Mouse (Mus musculus) induced T-regulatory cell, adult 2 months (primary cell): ENCODE measurements around the gene Alox12b.

Source experiments
- DNase-seq: peaks from one replicate; pipeline ENCODE4 v3.0.0-alpha.2; 2012; ENCODE audit warnings: low read depth

Gene Alox12b

DNA sequence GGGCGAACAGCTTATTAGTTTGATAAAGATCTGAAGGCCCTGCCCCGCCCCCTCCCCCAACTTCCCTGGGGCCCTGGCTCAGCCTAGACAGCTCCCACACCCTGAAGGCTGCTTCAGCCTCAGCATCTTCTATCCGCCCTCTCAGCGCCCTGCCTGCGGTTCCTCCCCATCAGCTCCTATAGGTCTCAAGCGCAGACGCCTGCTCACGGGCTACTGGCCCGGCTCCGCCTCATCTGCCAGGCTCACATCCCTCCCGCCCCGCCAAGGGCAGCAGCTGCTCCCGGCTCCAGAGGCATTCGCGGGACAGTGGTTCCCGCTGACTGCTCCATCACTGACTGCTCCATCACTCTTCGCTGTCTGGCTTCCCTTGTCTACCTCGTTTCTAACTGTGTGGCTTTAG lies at the start of gene Alox12b:
Alox12b (plus strand) TSS at position 190 of the 400 bp plus-strand sequence.
- no peak for DNase-seq

GRCm38 (mm10) chr11:69107676-69108075 lies 49.1 kb upstream of the Alox12b start:
- no peak for DNase-seq

- DNase-seq, result no peak
Measured at GRCm38 (mm10) chr11:69108223-69108622, 48.6 kb upstream of the Alox12b start.

DNA sequence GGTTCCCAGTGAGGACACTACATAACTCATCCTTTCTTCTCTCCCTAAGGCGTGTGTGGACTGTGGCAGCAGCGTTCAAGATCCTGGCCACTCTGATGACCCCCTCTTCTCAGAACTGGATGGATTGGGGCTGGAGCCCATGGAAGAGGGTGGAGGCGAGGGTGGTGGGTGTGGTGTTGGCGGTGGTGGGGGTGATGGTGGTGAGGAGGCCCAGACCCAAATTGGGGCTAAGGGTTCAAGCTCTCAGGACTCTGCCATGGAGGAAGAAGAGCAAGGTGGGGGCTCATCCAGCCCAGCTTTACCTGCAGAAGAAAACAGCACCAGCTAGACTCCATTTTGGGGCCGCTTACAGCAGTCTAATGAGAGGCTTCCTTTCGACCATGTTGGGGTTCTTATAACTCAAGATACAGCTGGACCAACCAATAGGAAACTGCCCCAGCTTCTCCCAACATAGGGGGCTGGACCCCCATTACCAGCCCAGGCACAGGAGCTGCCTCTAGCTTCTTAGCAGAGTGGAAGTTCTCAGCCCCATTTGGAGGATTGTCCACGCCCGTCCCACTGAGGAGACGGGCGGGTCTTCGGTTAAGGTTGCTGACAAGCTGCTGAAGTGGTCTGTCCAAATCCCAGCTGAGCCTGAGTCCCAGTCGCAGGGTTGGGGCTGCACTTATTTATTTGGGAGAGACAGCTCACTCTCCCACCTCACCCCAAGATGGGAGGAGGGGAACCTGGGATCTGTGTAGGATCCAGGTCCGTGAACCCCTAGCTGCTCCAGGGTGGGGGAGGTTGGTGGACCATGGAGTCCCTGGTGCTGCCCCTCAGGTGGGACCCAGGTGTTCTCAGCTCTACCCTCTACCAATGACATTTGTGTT lies 47.5 kb upstream of the Alox12b start:
- DNase-seq, result no peak

GRCm38 (mm10) chr11:69110319-69111046 lies 46.3 kb upstream of the Alox12b start:
- peak; percentile 86 for DNase-seq

DNA sequence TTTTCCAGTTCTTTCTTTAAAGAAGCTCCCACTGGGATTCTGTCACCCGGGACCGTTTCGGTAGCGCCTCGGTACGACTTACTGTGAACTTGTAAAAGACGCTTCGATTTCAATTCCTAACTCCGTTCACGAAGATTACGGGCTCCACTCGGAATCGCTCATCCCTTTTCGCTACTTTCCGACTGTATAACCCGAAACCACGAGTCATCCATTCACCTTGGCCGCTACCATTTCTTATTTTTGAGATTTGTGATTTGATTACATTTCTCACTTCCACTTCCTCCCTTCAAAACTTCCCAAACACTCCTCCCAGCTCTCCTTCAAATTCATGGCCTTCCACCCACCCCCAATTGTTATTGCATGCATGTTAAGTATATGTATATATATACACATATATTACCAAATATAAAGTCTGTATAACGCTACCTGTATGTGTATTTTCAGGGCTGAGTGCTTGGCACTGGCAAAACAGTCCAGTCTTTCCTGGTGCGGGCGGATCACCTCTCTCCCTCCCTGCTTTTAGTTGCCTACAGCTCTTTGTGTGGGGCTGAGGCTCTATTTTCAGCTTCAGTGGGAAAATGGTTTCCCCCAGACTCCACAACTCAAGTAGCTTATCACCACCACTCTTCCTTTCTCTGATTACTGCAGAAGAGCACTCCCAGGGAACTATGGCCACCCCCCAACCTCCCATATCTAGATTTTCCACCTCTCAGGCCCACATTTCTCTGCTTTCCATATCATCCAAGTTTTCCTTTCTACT lies 45.6 kb upstream of the Alox12b start:
- DNase-seq, result no peak

DNA sequence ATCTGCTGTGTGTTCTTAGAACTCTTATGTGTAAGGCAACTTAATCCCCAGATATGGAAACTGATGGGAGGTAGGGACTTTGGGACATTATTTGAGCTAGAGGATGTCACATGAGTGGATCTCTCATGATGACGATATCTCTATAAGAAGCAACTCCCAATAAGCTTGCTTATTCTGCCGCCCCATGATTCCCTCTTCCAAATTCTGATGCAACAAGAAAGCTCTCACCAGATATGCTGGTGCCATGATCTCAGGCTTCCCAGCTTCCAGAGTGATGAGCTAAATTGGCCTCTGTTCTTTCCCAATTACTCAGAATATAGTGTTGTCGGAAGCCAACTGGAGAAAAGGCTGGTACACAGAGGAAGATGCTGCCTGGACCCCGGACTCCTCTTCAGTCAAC lies 44.9 kb upstream of the Alox12b start:
- DNase-seq, result no peak

DNA sequence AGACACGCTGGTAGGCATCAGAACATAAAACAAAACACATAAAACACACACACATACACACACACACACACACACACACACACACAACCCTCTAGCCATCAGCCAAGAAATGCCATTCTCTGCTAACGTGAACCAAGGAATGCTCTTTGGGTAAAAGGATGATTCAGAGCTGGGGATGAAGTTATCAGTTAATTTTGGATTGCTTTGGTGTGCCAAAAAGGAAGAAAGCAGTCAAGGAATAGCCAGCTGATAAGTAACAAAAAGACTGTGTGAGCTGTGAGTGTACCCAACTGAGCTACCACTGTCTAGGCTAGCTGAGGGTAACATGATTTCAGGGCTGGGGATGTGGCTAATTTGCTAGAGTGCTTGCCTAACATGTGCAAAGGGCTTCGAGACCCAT lies 42.8 kb upstream of the Alox12b start:
- DNase-seq, result no peak

GRCm38 (mm10) chr11:69114621-69115020 lies 42.2 kb upstream of the Alox12b start:
- DNase-seq, result no peak

DNA sequence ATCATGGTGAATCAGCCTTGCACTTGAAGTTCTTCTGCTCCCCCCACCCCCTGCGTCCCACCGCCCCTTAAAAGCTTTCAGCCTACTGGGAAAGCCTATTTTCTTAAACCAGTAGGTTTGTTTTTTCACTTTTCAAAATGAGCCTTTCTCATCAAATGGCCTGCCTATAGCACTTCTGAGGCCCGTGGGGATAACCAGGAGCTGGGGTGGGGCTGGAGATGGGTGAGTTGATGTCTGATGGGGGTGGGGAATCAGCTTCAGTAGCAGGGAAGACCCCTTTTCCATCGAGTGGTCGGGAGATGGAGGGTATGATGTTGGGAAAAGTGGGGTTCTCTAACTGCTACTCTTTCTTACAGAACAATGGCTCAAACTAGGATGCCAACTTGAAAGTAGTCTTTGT lies 39.9 kb upstream of the Alox12b start:
- no peak for DNase-seq

DNA sequence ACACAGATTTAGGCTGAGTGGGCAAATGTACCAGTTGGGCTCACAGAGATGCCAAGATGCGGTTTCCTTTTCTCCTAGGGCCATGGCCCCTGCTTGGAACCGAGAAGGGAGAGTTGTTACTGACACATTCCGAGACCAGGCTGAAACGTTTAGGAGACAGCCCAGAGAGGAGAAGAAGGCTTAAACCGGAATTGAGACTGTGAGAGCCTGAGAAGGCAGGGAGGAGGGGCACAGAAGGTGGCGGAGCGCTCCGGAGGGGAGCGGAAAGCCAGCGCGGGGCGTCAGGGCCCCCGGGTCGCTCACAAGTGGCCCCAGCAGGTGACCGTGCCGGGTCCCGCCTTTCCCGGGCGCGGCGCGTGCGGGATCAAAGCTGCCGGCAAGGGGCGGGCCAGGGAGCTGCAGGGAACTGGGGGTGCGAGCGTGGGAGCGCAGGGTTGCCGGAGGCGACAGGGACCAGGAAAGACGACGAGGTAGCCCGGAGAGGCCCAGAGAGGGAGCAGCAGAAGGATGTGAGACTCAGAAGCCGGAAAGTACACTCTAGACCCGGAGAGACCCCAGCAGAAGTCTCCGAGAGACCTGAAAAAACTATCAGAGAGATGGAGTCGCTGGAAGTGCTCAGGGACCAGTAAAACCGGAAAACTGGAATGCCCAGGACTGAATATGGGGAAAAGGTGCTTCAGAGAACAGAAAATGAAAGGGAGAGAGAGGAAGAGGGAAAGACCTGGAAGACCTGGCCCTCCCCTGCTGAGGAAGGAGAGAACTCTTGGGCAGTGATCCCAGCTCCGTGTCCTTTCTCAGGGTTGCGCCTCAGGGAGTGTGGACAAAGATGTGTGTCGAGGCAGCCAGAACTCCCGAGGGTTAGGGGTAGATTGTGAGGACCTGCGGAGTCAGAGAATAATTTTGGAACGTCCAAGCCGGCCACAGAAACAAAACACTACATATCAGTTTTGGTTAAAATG lies 38.8 kb upstream of the Alox12b start:
- peak; percentile 80 for DNase-seq

DNA sequence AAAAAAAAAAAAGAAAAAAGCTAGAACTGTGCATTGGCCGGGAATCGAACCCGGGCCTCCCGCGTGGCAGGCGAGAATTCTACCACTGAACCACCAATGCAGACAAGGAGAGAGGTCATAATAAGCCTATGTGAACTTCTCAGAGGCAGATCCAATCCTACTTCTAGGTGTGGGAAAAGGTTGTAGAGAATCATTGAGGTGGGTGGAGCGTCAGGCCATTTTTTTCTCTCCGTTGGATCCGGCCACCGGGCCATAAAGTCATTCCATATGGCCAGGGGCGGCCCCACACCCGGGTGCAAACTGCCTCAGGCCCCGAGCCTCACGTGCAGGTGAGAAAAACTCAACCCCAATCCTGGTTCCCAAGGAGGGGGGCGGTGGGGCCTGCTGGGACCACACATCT lies 38.0 kb upstream of the Alox12b start:
- peak; percentile 93 for DNase-seq

- no peak for DNase-seq
Measured at GRCm38 (mm10) chr11:69119446-69120155, 37.2 kb upstream of the Alox12b start.

DNA sequence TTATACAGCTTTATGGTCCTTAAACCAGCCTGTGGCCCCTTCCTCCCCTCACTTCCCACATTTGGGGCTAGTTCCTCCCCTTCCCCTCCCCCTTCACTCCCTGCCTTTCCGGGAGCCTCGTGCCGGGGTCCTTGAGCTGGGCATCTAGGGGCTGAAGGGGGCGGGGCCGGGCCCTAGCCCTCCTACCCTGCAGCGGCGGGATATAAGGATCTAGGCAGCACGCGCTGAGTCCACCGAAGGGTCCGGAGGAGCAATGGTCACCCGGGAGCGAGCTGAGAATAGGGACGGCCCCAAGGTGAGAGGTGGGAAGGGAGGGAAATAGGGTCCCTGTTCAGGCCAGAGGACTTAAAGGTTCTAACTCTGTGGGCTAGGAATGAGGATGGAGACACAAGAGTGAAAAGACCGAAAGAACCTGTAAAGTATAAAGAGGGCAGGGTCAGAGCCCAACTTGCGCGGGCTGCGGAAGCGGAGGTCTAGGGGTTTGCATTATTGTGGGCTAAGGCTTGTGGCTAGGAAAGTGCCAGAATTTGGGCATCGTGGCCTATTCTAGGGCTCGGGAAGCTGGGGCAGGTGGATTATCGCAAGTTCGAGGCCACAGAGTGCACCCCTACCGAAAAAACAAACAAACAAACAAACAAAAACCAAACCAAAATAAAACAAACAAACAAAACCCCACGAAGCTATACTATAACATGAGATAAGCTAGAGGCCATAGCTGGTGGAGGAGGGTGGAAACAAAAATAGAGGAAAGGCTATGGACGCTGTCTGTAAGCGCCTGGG lies 36.4 kb upstream of the Alox12b start, which contains the start of gene Hes7:
Hes7 (plus strand) TSS at position 184 of the 780 bp plus-strand sequence.
- peak; percentile 66 for DNase-seq

- DNase-seq, result no peak
Measured at GRCm38 (mm10) chr11:69121001-69121740, 35.6 kb upstream of the Alox12b start.

GRCm38 (mm10) chr11:69121741-69122335 lies 35.0 kb upstream of the Alox12b start:
- DNase-seq, result peak; percentile 70

- DNase-seq, result peak; percentile 77
Measured at GRCm38 (mm10) chr11:69122336-69122951, 34.3 kb upstream of the Alox12b start, which contains the start of gene 9130213A22Rik. TSS of gene 9130213A22Rik (minus strand) at chr11:69122589.
